Mouse (Mus musculus): Measurements from ENCODE around the gene Srprb. TPM values are rescaled to one million over a fixed set of nuclear protein-coding genes. Genes with fewer than 3 reads are reported as not detected.

Gene Srprb
- total and polyA plus RNA-seq, 2 experiments from 2014 or later: 44.5 to 52.5 TPM

- H3K4me3 ChIP-seq (ENCODE audit: low read depth, low read length): no peak overlapping the region
- DNase-seq (ENCODE audit: low spot score) (no peak), ATAC-seq (ENCODE audit: low FRiP score) (no peak)
- H3K4me1 ChIP-seq (ENCODE audit: insufficient read depth, low read length): no peaks in the 10 kb centered on the region
- no peak overlapping the region for H3K27ac ChIP-seq (ENCODE audit: low read depth, low read length)
- H3K9ac ChIP-seq (replicated peaks; ENCODE audit: low read length, poor library complexity, severe bottlenecking): no peak overlapping the region
- TF ChIP-seq CTCF (IDR thresholded peaks at IDR 0.05): no peak
- H3K27me3 ChIP-seq (ENCODE audit: insufficient read depth, low read length): no peaks in the 10 kb centered on the region
- H3K4me2 ChIP-seq (ENCODE audit: low read depth, low read length, poor library complexity, severe bottlenecking): no peak overlapping the region
- no peaks in the 10 kb centered on the region for H3K9me3 ChIP-seq (ENCODE audit: low read length)
- 84% methylated on average over 2 of the region's 2 CpGs for WGBS
- peaks cover 15% of the 10 kb centered on the region for H3K36me3 ChIP-seq (ENCODE audit: insufficient read depth, low read length)
These were observed 47.4 kb downstream of the Srprb start for GRCm38 (mm10) chr9:103154568-103154967.

GRCm38 (mm10) chr9:103153286-103153685 lies 48.7 kb downstream of the Srprb start:
- H3K36me3 ChIP-seq (ENCODE audit: insufficient read depth, low read length): peaks cover 16% of the 10 kb centered on the region
- H3K9me3 ChIP-seq (ENCODE audit: low read length): no peaks in the 10 kb centered on the region
- DNase-seq (ENCODE audit: low spot score) (peak; percentile 77), ATAC-seq (ENCODE audit: low FRiP score) (no peak)
- peaks cover under 1% of the 10 kb centered on the region; the same call in 1 of the 2 replicates for H3K4me1 ChIP-seq (ENCODE audit: insufficient read depth, low read length)
- no peak overlapping the region for H3K4me2 ChIP-seq (ENCODE audit: low read depth, low read length, poor library complexity, severe bottlenecking)
- no peak overlapping the region for H3K9ac ChIP-seq (replicated peaks; ENCODE audit: low read length, poor library complexity, severe bottlenecking)
- H3K27me3 ChIP-seq (ENCODE audit: insufficient read depth, low read length): no peaks in the 10 kb centered on the region
- TF ChIP-seq CTCF (IDR thresholded peaks at IDR 0.05): no peak
- peak overlapping the region; percentile 51; the same call in 1 of the 2 replicates for H3K27ac ChIP-seq (ENCODE audit: low read depth, low read length)
- H3K4me3 ChIP-seq (ENCODE audit: low read depth, low read length): no peak overlapping the region
- WGBS: 47% methylated on average over 5 of the region's 5 CpGs

GRCm38 (mm10) chr9:103149074-103149799 lies 52.7 kb downstream of the Srprb start:
- WGBS: 87% methylated on average over 12 of the region's 12 CpGs
- no peak for DNase-seq (ENCODE audit: low spot score)
- Histone ChIP-seq H3K9me3 (ENCODE audit: low read length) (no peaks in the 10 kb centered on the region), H3K9ac (replicated peaks; ENCODE audit: low read length, poor library complexity, severe bottlenecking) (no peak overlapping the region), H3K36me3 (ENCODE audit: insufficient read depth, low read length) (peaks cover 20% of the 10 kb centered on the region), H3K4me3 (ENCODE audit: low read depth, low read length) (no peak overlapping the region), H3K27ac (ENCODE audit: low read depth, low read length) (no peak overlapping the region), H3K27me3 (ENCODE audit: insufficient read depth, low read length) (no peaks in the 10 kb centered on the region), H3K4me2 (ENCODE audit: low read depth, low read length, poor library complexity, severe bottlenecking) (no peak overlapping the region), H3K4me1 (ENCODE audit: insufficient read depth, low read length) (peaks cover 21% of the 10 kb centered on the region)
- TF ChIP-seq CTCF (IDR thresholded peaks at IDR 0.05): no peak
- no peak for ATAC-seq (ENCODE audit: low FRiP score)

- WGBS: 22% methylated on average over 13 of the region's 13 CpGs
- Histone ChIP-seq H3K4me1 (ENCODE audit: insufficient read depth, low read length) (peaks cover 21% of the 10 kb centered on the region), H3K36me3 (ENCODE audit: insufficient read depth, low read length) (peaks cover 18% of the 10 kb centered on the region; the same call in 1 of the 2 replicates), H3K27ac (ENCODE audit: low read depth, low read length) (peak overlapping the region; percentile 62), H3K27me3 (ENCODE audit: insufficient read depth, low read length) (no peaks in the 10 kb centered on the region), H3K9ac (replicated peaks; ENCODE audit: low read length, poor library complexity, severe bottlenecking) (no peak overlapping the region), H3K4me3 (ENCODE audit: low read depth, low read length) (no peak overlapping the region), H3K9me3 (ENCODE audit: low read length) (no peaks in the 10 kb centered on the region), H3K4me2 (ENCODE audit: low read depth, low read length, poor library complexity, severe bottlenecking) (0 out of 2 replicates have a peak overlapping the region, but pooled peaks have one; percentile 4)
- peak; percentile 38 for DNase-seq (ENCODE audit: low spot score)
- TF ChIP-seq CTCF (IDR thresholded peaks at IDR 0.05): no peak
- no peak; the same call in 1 of the 2 replicates for ATAC-seq (ENCODE audit: low FRiP score)
These were observed 54.8 kb downstream of the Srprb start for GRCm38 (mm10) chr9:103147103-103147502.

- 14% methylated on average over 9 of the region's 9 CpGs for WGBS
- DNase-seq (ENCODE audit: low spot score) (peak; percentile 76), ATAC-seq (ENCODE audit: low FRiP score) (peak; percentile 83)
- Histone ChIP-seq H3K4me2 (ENCODE audit: low read depth, low read length, poor library complexity, severe bottlenecking) (no peak overlapping the region), H3K9ac (replicated peaks; ENCODE audit: low read length, poor library complexity, severe bottlenecking) (no peak overlapping the region), H3K4me3 (ENCODE audit: low read depth, low read length) (no peak overlapping the region), H3K4me1 (ENCODE audit: insufficient read depth, low read length) (peaks cover 21% of the 10 kb centered on the region), H3K27ac (ENCODE audit: low read depth, low read length) (peak overlapping the region; percentile 62; the same call in 1 of the 2 replicates), H3K9me3 (ENCODE audit: low read length) (no peaks in the 10 kb centered on the region), H3K36me3 (ENCODE audit: insufficient read depth, low read length) (peaks cover 18% of the 10 kb centered on the region; the same call in 1 of the 2 replicates), H3K27me3 (ENCODE audit: insufficient read depth, low read length) (no peaks in the 10 kb centered on the region)
- TF ChIP-seq CTCF (IDR thresholded peaks at IDR 0.05): no peak
These were observed 55.2 kb downstream of the Srprb start for GRCm38 (mm10) chr9:103146703-103147102.

- Histone ChIP-seq H3K4me1 (ENCODE audit: insufficient read depth, low read length) (peaks cover 21% of the 10 kb centered on the region), H3K27ac (ENCODE audit: low read depth, low read length) (peak overlapping the region; percentile 62; the same call in 1 of the 2 replicates), H3K9ac (replicated peaks; ENCODE audit: low read length, poor library complexity, severe bottlenecking) (no peak overlapping the region), H3K4me3 (ENCODE audit: low read depth, low read length) (no peak overlapping the region), H3K27me3 (ENCODE audit: insufficient read depth, low read length) (no peaks in the 10 kb centered on the region), H3K4me2 (ENCODE audit: low read depth, low read length, poor library complexity, severe bottlenecking) (no peak overlapping the region), H3K9me3 (ENCODE audit: low read length) (no peaks in the 10 kb centered on the region), H3K36me3 (ENCODE audit: insufficient read depth, low read length) (peaks cover 21% of the 10 kb centered on the region; the same call in 1 of the 2 replicates)
- 50% methylated on average over 10 of the region's 10 CpGs for WGBS
- no peak for ATAC-seq (ENCODE audit: low FRiP score)
- TF ChIP-seq CTCF (IDR thresholded peaks at IDR 0.05): no peak
- DNase-seq (ENCODE audit: low spot score): no peak
These were observed 55.7 kb downstream of the Srprb start for GRCm38 (mm10) chr9:103146257-103146656.
